Mouse (Mus musculus): ENCODE data around the gene Rac2.

Rac2 gene

GRCm38 (mm10) chr15:78547415-78548335, 24.9 kb downstream of the Rac2 start:
- DNase-seq (ENCODE audit: low spot score): no peak

- no peak for DNase-seq (ENCODE audit: low spot score)
These were observed 26.5 kb downstream of the Rac2 start for GRCm38 (mm10) chr15:78546060-78546459.

GRCm38 (mm10) chr15:78544561-78545001, 28.0 kb downstream of the Rac2 start, which contains the start of gene Sstr3:
Gene Sstr3, minus strand, starts transcription at chr15:78544685.
- DNase-seq (ENCODE audit: low spot score): no peak

GRCm38 (mm10) chr15:78544041-78544440, 28.5 kb downstream of the Rac2 start:
- DNase-seq (ENCODE audit: low spot score): no peak

- DNase-seq (ENCODE audit: low spot score): no peak
These were observed 29.7 kb downstream of the Rac2 start for GRCm38 (mm10) chr15:78542767-78543303.

- DNase-seq (ENCODE audit: low spot score): no peak
These were observed 30.4 kb downstream of the Rac2 start for GRCm38 (mm10) chr15:78542098-78542766.

GRCm38 (mm10) chr15:78541606-78542005, 31.0 kb downstream of the Rac2 start:
- no peak for DNase-seq (ENCODE audit: low spot score)

GRCm38 (mm10) chr15:78541036-78541435, 31.5 kb downstream of the Rac2 start:
- DNase-seq (ENCODE audit: low spot score): no peak

GRCm38 (mm10) chr15:78535723-78536421, 36.7 kb downstream of the Rac2 start:
- DNase-seq (ENCODE audit: low spot score): no peak

- DNase-seq (ENCODE audit: low spot score): no peak
These were observed 39.2 kb downstream of the Rac2 start for GRCm38 (mm10) chr15:78533346-78533835.

- no peak for DNase-seq (ENCODE audit: low spot score)
These were observed 39.8 kb downstream of the Rac2 start for GRCm38 (mm10) chr15:78532566-78533345.

GRCm38 (mm10) chr15:78531901-78532469, 40.6 kb downstream of the Rac2 start:
- DNase-seq (ENCODE audit: low spot score): peak; percentile 99

- no peak for DNase-seq (ENCODE audit: low spot score)
These were observed 41.2 kb downstream of the Rac2 start for GRCm38 (mm10) chr15:78531451-78531720.

- no peak for DNase-seq (ENCODE audit: low spot score)
These were observed 41.7 kb downstream of the Rac2 start, which contains the start of gene C1qtnf6 for GRCm38 (mm10) chr15:78530671-78531450. Gene C1qtnf6, minus strand, starts transcription at chr15:78531416.

- DNase-seq (ENCODE audit: low spot score): no peak
These were observed 42.4 kb downstream of the Rac2 start for GRCm38 (mm10) chr15:78530141-78530540.

- no peak for DNase-seq (ENCODE audit: low spot score)
These were observed 43.1 kb downstream of the Rac2 start for GRCm38 (mm10) chr15:78529428-78529990.

- no peak for DNase-seq (ENCODE audit: low spot score)
These were observed 43.7 kb downstream of the Rac2 start for GRCm38 (mm10) chr15:78528726-78529411.

- DNase-seq (ENCODE audit: low spot score): no peak
These were observed 44.6 kb downstream of the Rac2 start for GRCm38 (mm10) chr15:78527973-78528372.

GRCm38 (mm10) chr15:78524163-78524562, 48.4 kb downstream of the Rac2 start:
- no peak for DNase-seq (ENCODE audit: low spot score)

Measured in left cerebral cortex, adult 11 months (tissue).